8 mouse cellular contexts compared by ENCODE assay signal in the genomic region with DNA sequence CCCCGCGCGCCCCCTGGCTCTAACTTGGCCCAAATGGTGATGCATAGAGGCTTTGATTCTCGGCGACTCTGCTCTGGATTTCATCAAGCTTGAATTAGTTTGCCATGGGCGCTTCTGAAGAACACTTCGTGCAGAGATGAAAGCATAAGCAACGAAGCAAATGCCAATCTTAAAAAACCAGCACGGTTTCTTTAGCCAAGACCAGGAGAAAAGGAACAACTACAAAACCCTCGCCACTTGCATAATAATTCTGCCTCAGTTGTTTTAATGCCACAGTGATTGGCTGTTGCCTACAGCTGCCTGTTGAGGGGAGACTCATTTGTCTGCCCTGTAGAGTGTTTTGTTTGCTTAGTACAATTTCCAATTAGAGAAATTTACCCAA. TPM values are rescaled to one million over a fixed set of nuclear protein-coding genes. Genes with fewer than 3 reads are reported as not detected.
DNase-seq lines count a peak whose midpoint lies in the region; ATAC-seq and TF ChIP-seq lines count a peak whose summit lies in the region.

No protein-coding gene starts in this region.

- no peaks in the 10 kb centered on the region for H3K9me3 ChIP-seq in heart, embryonic 13.5 days
- no peaks in the 10 kb centered on the region for H3K9me3 ChIP-seq in CH12.LX (replicated peaks; ENCODE audit: low read length)
- H3K9me3 ChIP-seq in forebrain, embryonic 11.5 days (ENCODE audit: control insufficient read depth, low read length): no peaks in the 10 kb centered on the region
- no peaks in the 10 kb centered on the region for H3K9me3 ChIP-seq in limb, embryonic 13.5 days
- H3K9me3 ChIP-seq in stomach, postnatal 0 days (ENCODE audit: control insufficient read depth, low read length): no peaks in the 10 kb centered on the region

- H3K36me3 ChIP-seq in heart, embryonic 13.5 days: peaks cover 1% of the 10 kb centered on the region
- H3K36me3 ChIP-seq in CH12.LX (replicated peaks in 1 of 2; ENCODE audit: control insufficient read depth in 1 of 2, insufficient read depth in 1 of 2, low read length in 1 of 2): peaks cover 4 to 26% of the 10 kb centered on the region in 2 experiments
- no peaks in the 10 kb centered on the region for H3K36me3 ChIP-seq in forebrain, embryonic 11.5 days (ENCODE audit: control insufficient read depth, insufficient read depth, low read length)
- peaks cover 4% of the 10 kb centered on the region; the same call in 1 of the 2 replicates for H3K36me3 ChIP-seq in limb, embryonic 13.5 days
- H3K36me3 ChIP-seq in stomach, postnatal 0 days (ENCODE audit: control insufficient read depth, insufficient read depth, low read length): no peaks in the 10 kb centered on the region

- H3K79me2 ChIP-seq in CH12.LX (replicated peaks; ENCODE audit: control insufficient read depth, extremely low read depth, insufficient read depth, poor library complexity, severe bottlenecking): peaks cover 27% of the 10 kb centered on the region

- TF ChIP-seq CTCF in CH12.LX (conservative IDR thresholded peaks at IDR 0.05 in 1 of 2, IDR thresholded peaks at IDR 0.05 in 1 of 2; ENCODE audit: low read depth in 2 of 2, low read length in 2 of 2): no peak
- 0 out of 2 replicates have a peak, but pooled peaks have one; percentile 0 for TF ChIP-seq CTCF in stomach, postnatal 0 days (IDR thresholded peaks at IDR 0.05; ENCODE audit: low read depth)

- no peak for TF ChIP-seq EP300 in CH12.LX (IDR thresholded peaks at IDR 0.05; ENCODE audit: low read length)
- no peak for TF ChIP-seq EP300 in stomach, postnatal 0 days (optimal IDR thresholded peaks at IDR 0.05)

- peak overlapping the region; percentile 99 for H3K9ac ChIP-seq in heart, embryonic 13.5 days
- peak overlapping the region; percentile 96 for H3K9ac ChIP-seq in CH12.LX (ENCODE audit: insufficient read depth, low read depth)
- H3K9ac ChIP-seq in forebrain, embryonic 11.5 days (ENCODE audit: low read length): peak overlapping the region; percentile 97
- peak overlapping the region; percentile 93 for H3K9ac ChIP-seq in limb, embryonic 13.5 days
- peak overlapping the region; percentile 95 for H3K9ac ChIP-seq in stomach, postnatal 0 days (ENCODE audit: low read length)

- H3K4me3 ChIP-seq in heart, embryonic 13.5 days: peak overlapping the region; percentile 89
- peak overlapping the region; percentile 57 to 80 (median 74) for H3K4me3 ChIP-seq in CH12.LX (replicated peaks in 1 of 3; ENCODE audit: low read depth in 2 of 3, low read length in 2 of 3, poor library complexity in 1 of 3)
- H3K4me3 ChIP-seq in forebrain, embryonic 11.5 days (ENCODE audit: low read depth, low read length): peak overlapping the region; percentile 77
- H3K4me3 ChIP-seq in limb, embryonic 13.5 days: peak overlapping the region; percentile 77
- H3K4me3 ChIP-seq in stomach, postnatal 0 days (ENCODE audit: low read depth, low read length): peak overlapping the region; percentile 68

- H3K27me3 ChIP-seq in heart, embryonic 13.5 days (replicated peaks): no peaks in the 10 kb centered on the region
- no peaks in the 10 kb centered on the region for H3K27me3 ChIP-seq in CH12.LX (replicated peaks)
- H3K27me3 ChIP-seq in forebrain, embryonic 11.5 days (ENCODE audit: control insufficient read depth, insufficient read depth, low read length): no peaks in the 10 kb centered on the region
- H3K27me3 ChIP-seq in limb, embryonic 13.5 days: no peaks in the 10 kb centered on the region
- H3K27me3 ChIP-seq in stomach, postnatal 0 days (ENCODE audit: control insufficient read depth, insufficient read depth, low read length): no peaks in the 10 kb centered on the region

- peaks cover 48% of the 10 kb centered on the region for H3K4me1 ChIP-seq in heart, embryonic 13.5 days
- peaks cover 7 to 38% of the 10 kb centered on the region in 2 experiments; a peak in 3 of 4 replicates for H3K4me1 ChIP-seq in CH12.LX (ENCODE audit: control insufficient read depth in 1 of 2, insufficient read depth in 2 of 2)
- peaks cover 8% of the 10 kb centered on the region; the same call in 1 of the 2 replicates for H3K4me1 ChIP-seq in forebrain, embryonic 11.5 days (replicated peaks; ENCODE audit: control insufficient read depth, insufficient read depth, low read length)
- peaks cover 27% of the 10 kb centered on the region for H3K4me1 ChIP-seq in limb, embryonic 13.5 days
- H3K4me1 ChIP-seq in stomach, postnatal 0 days (replicated peaks; ENCODE audit: control insufficient read depth, insufficient read depth): peaks cover 4% of the 10 kb centered on the region; the same call in 1 of the 2 replicates

- WGBS in heart, embryonic 13.5 days: 1% methylated on average over 10 of the region's 10 CpGs
- WGBS in forebrain, embryonic 11.5 days: 2% methylated on average over 10 of the region's 10 CpGs
- WGBS in limb, embryonic 13.5 days: 2% methylated on average over 10 of the region's 10 CpGs
- WGBS in stomach, postnatal 0 days: 3% methylated on average over 10 of the region's 10 CpGs

- intact Hi-C loops in heart, postnatal 36 days (cut with DNase I): loop anchor here (1.0 to 5.0 kb wide), 2 partner anchors 76 to 91 kb away; no protein-coding TSS in a partner anchor

- in situ Hi-C loops in CH12.LX (cut with MboI; ENCODE audit: low pct_ligation_motif_present, low pct_unique_long_range_greater_than_20kb, low sequenced_read_pairs): no loop called here

- peak overlapping the region; percentile 99 for H3K27ac ChIP-seq in heart, embryonic 13.5 days (replicated peaks)
- H3K27ac ChIP-seq in CH12.LX (ENCODE audit: insufficient read depth, low read depth): no peak overlapping the region
- peak overlapping the region; percentile 98 for H3K27ac ChIP-seq in forebrain, embryonic 11.5 days (ENCODE audit: low read depth, low read length)
- peak overlapping the region; percentile 98 for H3K27ac ChIP-seq in limb, embryonic 13.5 days
- H3K27ac ChIP-seq in stomach, postnatal 0 days (replicated peaks): peak overlapping the region; percentile 99

- no peak for DNase-seq in heart, postnatal 36 days
- peak; percentile 27 for DNase-seq in CH12.LX (ENCODE audit: extremely low read depth)
- DNase-seq in forebrain, embryonic 11.5 days (ENCODE audit: low spot score): no peak
- DNase-seq in stomach, postnatal 0 days (ENCODE audit: low spot score): no peak
- no peak for DNase-seq in embryo, embryonic 9.5 days (ENCODE audit: extremely low spot score)
- no peak for DNase-seq in kidney, adult 9 months

- dilution Hi-C loops in CH12.LX (cut with MboI; ENCODE audit: extremely low pct_ligation_motif_present, extremely low pct_unique_long_range_greater_than_20kb, low sequenced_read_pairs): no loop called here

- TF ChIP-seq RAD21 in CH12.LX (IDR thresholded peaks at IDR 0.05; ENCODE audit: low read depth, low read length): no peak

- H3K4me2 ChIP-seq in heart, embryonic 13.5 days: peak overlapping the region; percentile 78
- H3K4me2 ChIP-seq in CH12.LX (ENCODE audit: insufficient read depth, low read depth, poor library complexity, severe bottlenecking): peak overlapping the region; percentile 96
- peak overlapping the region; percentile 70 for H3K4me2 ChIP-seq in forebrain, embryonic 11.5 days (ENCODE audit: low read depth, low read length, severe bottlenecking)
- H3K4me2 ChIP-seq in limb, embryonic 13.5 days (replicated peaks): peak overlapping the region; percentile 70
- H3K4me2 ChIP-seq in stomach, postnatal 0 days (replicated peaks; ENCODE audit: low read depth): peak overlapping the region; percentile 80

- no peak for TF ChIP-seq POLR2A in CH12.LX (IDR thresholded peaks at IDR 0.05; ENCODE audit: low read depth, low read length)

- no peak for ATAC-seq in heart, embryonic 13.5 days (ENCODE audit: extremely low read depth, insufficient number of reproducible peaks, low FRiP score, low TSS enrichment)
- 0 out of 2 replicates have a peak, but pooled peaks have one; percentile 6 for ATAC-seq in forebrain, embryonic 11.5 days (replicated peaks; ENCODE audit: low FRiP score)
- no peak for ATAC-seq in limb, embryonic 13.5 days (ENCODE audit: low FRiP score, low read depth)
- no peak for ATAC-seq in stomach, postnatal 0 days (ENCODE audit: low FRiP score, low TSS enrichment)

TF ChIP-seq in CH12.LX, 34 proteins besides CTCF, POLR2A, EP300 and RAD21 (continues in another document):
- TF ChIP-seq CHD2 (IDR thresholded peaks at IDR 0.05; ENCODE audit: low read length): no peak
- TF ChIP-seq GABPA (IDR thresholded peaks at IDR 0.05; ENCODE audit: insufficient replicate concordance, low read depth, low read length): no peak
- no peak for TF ChIP-seq ZNF384 (IDR thresholded peaks at IDR 0.05; ENCODE audit: low read depth, low read length)
- no peak for TF ChIP-seq HCFC1 (IDR thresholded peaks at IDR 0.05; ENCODE audit: low read depth, low read length)

RNA-seq across cellular contexts. Expression of a gene that starts 0.8 kb away (rescaled TPM):
- 14.6 and 19.5 TPM in 2 replicates for polyA plus RNA-seq in heart, embryonic 13.5 days (2015; fragmentation: Nextera tagmentation; extraction: Ambion mirVana)
- 100 to 1,000 TPM; 263 to 301 TPM for total RNA-seq in heart, postnatal 36 days (2021)
- 55.7 and 56.0 TPM in 2 replicates for total RNA-seq in CH12.LX (2012; rRNA removed)
- 62.0 and 64.5 TPM in 2 replicates for total RNA-seq in CH12.LX (2014; rRNA removed)
- polyA plus RNA-seq in CH12.LX (2012; ENCODE audit: insufficient read length, low read depth): 97.4 and 98.8 TPM in 2 replicates
- 24.1 and 25.8 TPM in 2 replicates for polyA plus RNA-seq in forebrain, embryonic 11.5 days (2014; fragmentation: Nextera tagmentation; extraction: Ambion mirVana)
- 17.0 and 18.8 TPM in 2 replicates for polyA plus RNA-seq in limb, embryonic 13.5 days (2015; fragmentation: Nextera tagmentation; extraction: Ambion mirVana)
- polyA plus RNA-seq in stomach, postnatal 0 days (2015; fragmentation: Nextera tagmentation; extraction: Ambion mirVana): 14.8 and 15.6 TPM in 2 replicates

RNA-seq across cellular contexts. Expression of a gene that starts 6.8 kb away (rescaled TPM):
- polyA plus RNA-seq in heart, embryonic 13.5 days (2015; fragmentation: Nextera tagmentation; extraction: Ambion mirVana): 68.5 and 70.2 TPM in 2 replicates
- 10 to 100 TPM; 31.9 to 34.3 TPM for total RNA-seq in heart, postnatal 36 days (2021)
- total RNA-seq in CH12.LX (2012; rRNA removed) (57.7 and 82.3 TPM in 2 replicates), CH12.LX (2014; rRNA removed) (69.8 and 82.2 TPM in 2 replicates)
- polyA plus RNA-seq in CH12.LX (2012; ENCODE audit: insufficient read length, low read depth): 246 and 318 TPM in 2 replicates
- polyA plus RNA-seq in forebrain, embryonic 11.5 days (2014; fragmentation: Nextera tagmentation; extraction: Ambion mirVana): 132 and 136 TPM in 2 replicates
- polyA plus RNA-seq in limb, embryonic 13.5 days (2015; fragmentation: Nextera tagmentation; extraction: Ambion mirVana): 133 and 145 TPM in 2 replicates
- polyA plus RNA-seq in stomach, postnatal 0 days (2015; fragmentation: Nextera tagmentation; extraction: Ambion mirVana): 50.0 and 51.2 TPM in 2 replicates

RNA-seq across cellular contexts. Expression of a gene that starts 47.0 kb away (rescaled TPM):
- polyA plus RNA-seq in heart, embryonic 13.5 days (2015; fragmentation: Nextera tagmentation; extraction: Ambion mirVana): 0.20 TPM in 1 of 2 replicates, not detected in the other
- total RNA-seq in heart, postnatal 36 days (2021): under 1 TPM in 1 of 2 experiments, not detected in 1; 0.42 TPM
- total RNA-seq in CH12.LX (2012; rRNA removed) (0.21 and 0.55 TPM in 2 replicates), CH12.LX (2014; rRNA removed) (not detected in 2 replicates)
- polyA plus RNA-seq in CH12.LX (2012; ENCODE audit: insufficient read length, low read depth): 0.30 and 0.33 TPM in 2 replicates
- polyA plus RNA-seq in forebrain, embryonic 11.5 days (2014; fragmentation: Nextera tagmentation; extraction: Ambion mirVana): 0.68 and 1.4 TPM in 2 replicates
- polyA plus RNA-seq in limb, embryonic 13.5 days (2015; fragmentation: Nextera tagmentation; extraction: Ambion mirVana): 0.26 and 0.32 TPM in 2 replicates
- polyA plus RNA-seq in stomach, postnatal 0 days (2015; fragmentation: Nextera tagmentation; extraction: Ambion mirVana): not detected in 2 replicates
